Mouse (Mus musculus) kidney, adult 9 months (tissue): ENCODE data around the gene Pbld1.

ENCODE experiments used
- DNase-seq: peaks from one replicate; pipeline ENCODE4 v3.0.0; 2022

Pbld1 gene

DNA sequence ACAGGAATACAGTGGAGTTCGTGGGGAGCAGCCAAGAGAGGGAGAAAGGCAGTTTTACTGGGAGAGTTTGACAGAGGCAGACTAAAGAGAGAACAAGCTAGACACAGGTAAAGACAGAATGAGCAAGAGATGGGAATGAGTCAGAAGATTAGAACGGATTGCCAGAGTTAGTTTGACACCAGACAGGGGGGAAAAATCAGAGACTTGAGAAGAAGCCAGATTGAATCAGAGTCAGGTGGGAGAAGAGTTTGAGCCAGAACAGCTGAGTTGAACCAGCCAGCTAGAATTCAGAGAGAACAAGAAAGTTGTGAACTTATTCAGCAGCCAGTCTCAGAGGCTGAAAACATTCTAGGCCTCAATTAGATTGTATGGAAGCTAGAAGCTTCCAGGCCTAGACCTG lies at the start of gene Pbld1:
Gene Pbld1, plus strand, starts transcription at position 301 of the 400 bp plus-strand sequence.
- DNase-seq: no peak

DNA sequence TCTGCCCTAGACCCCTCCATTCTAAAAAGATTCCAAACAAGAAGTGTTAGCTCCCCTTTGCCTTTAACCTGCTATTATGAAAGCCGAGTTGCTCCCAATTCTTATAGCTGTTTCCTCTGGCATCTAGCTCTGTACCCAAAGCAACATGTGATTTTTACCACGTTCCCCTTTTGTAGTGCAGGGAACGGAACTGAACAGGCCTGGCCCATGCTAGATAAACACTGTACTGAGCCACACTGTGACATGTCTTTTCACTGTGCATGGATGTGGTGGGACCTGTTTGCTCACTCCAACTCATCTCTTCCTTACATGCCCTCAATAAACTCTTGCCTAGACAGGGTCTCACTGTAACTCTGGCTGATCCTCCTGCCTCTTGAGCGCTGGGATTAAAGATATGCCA lies 49.7 kb upstream of the Pbld1 start:
- no peak for DNase-seq

DNA sequence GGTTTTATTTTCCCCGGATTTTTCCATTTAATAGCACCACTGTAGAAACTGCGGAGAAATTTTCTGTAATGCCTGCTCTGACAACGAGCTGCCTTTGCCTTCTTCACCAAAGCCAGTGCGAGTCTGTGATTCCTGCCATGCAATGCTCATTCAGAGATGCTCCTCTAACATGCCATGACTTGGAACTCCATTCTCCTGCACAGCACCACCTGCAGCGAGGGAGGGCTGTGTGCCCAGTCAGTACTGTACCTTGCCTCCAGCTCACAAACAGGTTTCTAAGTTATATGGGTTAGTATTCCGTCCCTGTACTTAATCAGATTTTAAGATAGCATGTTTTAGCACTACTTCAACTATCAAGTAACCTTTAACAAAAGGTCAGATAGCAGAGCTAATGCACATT lies 48.4 kb upstream of the Pbld1 start:
- no peak for DNase-seq

DNA sequence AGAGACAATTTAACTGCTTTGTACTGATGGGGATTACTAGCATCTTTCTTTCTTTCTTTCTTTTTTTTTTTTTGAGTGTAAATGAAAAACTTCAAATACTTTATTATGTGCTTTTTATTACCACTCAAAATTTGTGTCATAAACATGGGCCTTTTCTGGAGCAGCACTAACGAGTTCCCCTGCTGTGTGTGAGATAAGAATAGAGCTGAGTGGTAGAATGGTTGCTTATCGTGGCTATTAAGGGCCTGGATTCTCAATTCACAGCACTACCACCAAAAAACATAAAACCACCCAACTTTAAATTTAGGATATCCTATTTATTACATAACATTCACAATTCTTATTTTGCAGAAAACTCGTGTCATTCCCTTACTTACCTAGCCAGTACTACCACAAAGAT lies 46.5 kb upstream of the Pbld1 start:
- no peak for DNase-seq

DNA sequence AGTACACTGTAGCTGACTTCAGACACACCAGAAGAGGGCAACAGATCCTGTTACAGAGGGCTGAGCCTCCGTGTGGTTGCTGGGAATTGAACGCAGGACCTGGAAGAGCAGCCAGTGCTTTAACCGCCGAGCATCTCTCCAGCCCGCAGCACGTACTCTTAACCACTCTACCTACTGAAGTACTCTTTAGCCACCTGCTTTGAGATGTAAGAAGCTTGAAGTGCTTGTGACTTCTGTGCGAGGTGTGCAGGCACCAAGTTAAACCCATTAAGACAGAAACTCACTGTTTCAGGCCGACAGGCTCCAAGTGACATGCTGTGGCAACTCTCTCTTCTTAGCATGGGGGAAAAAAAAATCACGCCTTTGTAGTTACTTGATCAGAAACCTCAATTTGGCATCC lies 45.8 kb upstream of the Pbld1 start:
- no peak for DNase-seq

DNA sequence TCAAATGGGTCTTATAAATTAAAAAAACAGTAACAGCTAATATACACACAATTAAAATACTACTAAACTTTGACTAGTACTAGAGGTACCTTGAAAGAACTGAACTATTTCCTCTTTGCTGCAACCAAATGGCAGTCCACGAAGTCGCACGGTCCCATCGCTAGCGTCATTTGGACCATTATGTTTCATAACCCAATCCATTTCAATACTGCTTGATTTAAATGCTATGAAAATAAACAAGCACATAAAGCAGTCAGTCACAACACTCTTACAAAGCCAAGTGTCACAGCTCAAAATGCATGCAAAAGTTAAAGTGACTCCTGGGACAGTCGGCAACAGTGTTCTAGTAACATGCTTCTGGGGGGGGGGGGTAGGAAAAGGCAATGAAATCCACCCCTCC lies 40.7 kb upstream of the Pbld1 start:
- no peak for DNase-seq

DNA sequence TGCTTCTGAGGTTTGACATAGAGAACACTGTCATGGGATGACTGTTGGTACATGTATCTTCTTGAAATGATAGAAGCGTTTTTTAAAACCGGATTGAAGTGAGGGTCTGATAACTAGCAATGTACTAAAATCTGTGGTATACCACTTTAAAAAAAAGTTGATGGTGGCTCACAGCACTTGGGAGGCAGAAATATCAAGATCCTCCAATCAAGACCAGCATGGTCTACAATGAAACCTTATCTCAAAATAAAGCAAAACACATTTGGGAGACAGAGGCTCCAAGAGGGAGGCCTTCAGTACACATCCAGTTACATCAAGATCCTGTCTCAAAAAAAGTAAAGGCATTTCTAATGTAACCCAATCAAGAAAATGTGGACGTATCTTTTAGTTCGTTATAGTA lies 38.3 kb upstream of the Pbld1 start:
- no peak for DNase-seq

DNA sequence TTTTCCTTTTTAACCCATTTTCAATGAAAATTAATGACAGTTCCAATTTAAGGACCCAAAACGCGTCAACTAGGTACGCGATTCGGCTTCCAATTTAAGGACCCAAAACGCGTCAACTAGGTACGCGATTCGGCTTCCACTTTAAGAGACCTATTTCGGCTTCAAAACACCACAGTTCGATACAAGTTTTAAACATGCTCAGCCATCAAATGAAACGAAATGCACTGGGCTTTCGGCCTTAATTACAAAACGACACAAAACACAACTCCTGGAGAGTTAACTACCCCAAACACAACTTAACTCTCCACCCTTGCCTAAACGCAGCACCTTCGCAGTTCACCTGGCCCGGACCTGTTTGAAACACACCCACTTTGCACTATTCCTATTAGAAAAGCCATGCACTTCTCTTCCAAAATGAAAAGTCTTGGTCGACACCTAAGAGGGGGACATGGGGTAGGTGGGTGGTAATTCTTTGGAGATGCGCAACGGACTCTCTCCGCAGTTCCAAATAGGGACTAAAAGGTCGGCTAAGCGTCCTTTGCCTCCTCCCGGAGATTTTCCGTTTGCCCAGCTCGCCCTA lies 37.3 kb upstream of the Pbld1 start:
- DNase-seq: no peak

DNA sequence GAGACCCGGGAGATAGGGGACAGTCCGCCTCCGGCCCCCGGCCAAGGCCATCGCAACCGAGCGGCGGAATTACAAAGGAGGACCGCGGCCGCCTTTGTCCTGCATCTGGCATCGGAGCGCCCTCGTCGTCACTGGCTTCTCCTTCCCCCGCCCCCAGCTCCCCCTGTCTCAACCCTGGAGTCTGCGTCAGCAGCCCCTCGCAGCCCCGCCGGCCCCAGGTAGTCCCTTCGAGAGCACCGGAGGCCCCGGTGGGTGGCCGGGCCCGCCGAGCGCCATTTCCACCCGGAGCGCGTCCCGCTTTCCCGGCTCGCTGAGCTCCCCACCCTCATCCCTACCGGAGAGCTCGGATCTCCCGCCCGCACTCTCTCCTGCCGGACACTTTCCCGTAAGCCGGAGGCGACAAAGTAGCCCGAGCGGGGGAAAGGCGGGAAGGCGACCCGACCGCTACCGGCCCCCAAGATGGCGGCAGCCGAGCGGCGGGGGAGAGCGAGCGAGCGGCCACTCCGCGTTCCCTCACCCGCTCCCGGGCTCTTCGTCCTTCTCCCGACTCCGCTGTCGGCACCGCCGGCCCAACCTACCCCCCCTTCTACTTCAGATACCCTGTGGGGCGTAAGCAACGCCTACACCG lies 36.7 kb upstream of the Pbld1 start:
- peak; percentile 59 for DNase-seq

DNA sequence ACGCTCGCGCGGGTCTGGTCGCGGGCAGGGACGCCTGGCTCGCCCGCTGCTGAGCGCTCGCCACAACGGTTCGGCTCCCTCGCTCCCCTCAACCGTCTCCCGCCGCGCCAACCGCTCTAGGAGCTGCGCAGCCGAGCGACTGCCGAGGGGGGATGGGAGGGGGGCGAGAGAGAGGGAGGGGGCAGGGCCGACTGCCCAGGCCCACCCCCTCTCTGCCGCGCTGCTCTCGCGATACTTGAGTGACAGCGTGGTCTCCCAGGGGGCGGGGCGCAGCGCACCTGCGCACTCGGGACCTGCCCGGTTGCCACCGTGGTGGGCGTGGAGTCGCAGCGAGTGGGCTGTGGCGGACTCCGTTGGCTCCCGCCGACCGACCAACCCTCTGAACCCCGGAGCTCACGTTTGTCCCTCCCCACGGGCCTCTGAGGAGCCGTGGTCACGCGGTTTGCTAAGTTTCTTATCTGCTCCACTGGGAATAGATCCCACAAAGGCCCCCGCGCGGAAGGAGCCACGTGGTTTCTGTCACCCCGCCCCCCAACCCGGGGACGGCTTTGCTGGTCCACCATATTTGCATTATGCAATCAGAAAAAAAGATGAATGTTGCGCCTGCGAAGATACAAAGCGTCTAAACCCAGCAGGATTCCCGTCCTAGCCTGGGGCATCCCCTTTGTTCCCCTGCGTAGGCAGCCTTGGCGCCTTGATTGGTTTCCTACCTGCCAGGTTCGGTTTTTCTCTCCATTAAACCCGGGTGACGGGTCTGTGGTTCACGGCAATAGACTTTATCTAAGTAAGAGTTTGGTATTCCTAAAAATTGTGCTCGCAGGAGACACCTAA lies 36.0 kb upstream of the Pbld1 start, which contains the start of the genes Hnrnph3 and Pbld2:
Gene Hnrnph3, minus strand, starts transcription at position 469 of the 831 bp plus-strand sequence.
Gene Pbld2, plus strand, starts transcription at position 567 of the 831 bp plus-strand sequence.
- peak; percentile 99 for DNase-seq

DNA sequence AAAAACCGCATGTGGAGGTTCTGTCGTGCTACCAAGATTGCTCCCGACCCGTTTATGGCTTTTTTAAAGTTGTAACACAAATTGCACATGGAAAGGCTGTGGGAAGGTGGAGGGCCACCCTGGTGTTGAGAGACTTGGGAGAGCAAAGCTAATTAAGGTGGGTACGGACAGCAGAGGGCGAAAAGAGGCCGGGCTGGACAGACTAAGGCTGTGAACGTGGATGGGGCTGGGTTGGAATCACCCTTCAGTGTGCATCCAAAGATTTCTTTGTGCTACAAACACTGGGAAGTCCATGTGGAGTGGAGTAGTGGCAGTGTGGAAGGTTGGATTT lies 35.4 kb upstream of the Pbld1 start:
- DNase-seq: peak; percentile 84

DNA sequence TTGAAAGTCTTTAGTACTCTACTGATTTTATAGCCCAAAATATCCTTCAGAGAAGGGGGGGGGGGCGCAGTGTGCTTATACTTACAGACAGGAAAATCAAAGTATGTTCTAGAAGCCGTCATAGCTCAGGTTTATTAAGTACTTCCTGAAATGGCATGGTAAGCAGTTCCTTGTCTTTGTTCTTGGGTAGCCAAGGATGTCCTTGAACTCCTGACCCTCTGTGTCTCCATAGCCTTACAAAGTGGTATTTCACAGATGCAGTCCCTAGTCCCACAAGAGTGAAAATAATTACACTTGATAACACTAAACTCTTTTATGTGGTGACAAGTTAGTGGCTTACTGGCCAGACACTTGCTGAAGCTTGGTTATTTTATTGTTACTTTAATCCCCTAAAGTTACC lies 34.9 kb upstream of the Pbld1 start:
- DNase-seq: peak; percentile 41

DNA sequence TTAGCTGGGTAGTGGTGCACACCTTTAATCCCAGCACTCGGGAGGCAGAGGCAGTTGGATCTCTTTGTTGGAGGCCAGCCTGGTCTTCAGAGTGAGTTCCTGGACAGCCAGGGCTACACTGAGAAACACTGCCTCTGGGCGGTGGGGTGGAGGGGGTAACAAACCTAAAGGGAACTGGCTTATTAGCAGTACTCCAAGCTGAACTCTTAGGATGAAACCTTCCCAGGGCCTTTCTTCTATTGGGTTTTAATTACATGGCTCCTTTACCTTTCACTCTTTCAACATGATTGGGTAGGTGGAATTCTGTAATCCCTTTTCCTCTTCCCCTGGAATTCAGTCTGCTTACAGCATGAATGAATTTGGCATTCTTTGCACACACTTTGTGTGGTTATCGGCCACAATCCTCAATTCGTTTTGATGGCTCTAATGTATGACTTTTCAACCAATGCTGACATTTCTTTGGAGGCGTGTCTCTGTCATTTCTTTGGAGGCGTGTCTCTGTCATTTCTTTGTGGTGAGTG lies 34.4 kb upstream of the Pbld1 start:
- no peak for DNase-seq

DNA sequence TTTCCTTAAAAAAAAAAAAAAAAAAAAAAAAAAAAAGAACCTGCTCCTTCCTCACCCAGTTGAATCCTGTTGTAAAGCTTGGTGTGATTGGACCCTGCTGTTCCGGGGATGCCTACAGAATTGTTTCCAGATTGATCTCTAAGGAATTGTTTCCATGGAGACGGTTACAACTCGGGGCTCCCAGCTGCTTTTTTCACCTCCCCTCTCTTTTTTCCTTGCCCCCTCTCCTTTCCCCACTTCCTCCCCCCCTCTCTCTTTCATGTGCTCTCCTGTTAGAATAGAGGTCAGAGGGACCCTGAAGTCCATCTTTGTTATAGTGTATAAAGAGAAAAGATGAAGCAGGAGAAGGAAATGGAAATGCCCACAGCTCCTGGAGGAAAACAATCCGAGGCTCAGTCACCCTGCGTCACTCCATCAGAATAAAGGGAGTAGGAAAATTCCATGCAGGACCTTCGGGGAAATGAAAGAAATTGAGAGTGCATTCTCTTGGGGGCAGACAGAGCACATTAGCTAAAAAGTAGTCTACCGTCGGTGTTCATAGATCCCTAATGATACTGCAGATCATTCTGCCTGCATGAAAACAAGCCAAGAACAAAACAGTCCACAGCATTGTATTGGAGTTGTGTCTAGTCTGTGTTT lies 33.7 kb upstream of the Pbld1 start:
- DNase-seq: no peak

DNA sequence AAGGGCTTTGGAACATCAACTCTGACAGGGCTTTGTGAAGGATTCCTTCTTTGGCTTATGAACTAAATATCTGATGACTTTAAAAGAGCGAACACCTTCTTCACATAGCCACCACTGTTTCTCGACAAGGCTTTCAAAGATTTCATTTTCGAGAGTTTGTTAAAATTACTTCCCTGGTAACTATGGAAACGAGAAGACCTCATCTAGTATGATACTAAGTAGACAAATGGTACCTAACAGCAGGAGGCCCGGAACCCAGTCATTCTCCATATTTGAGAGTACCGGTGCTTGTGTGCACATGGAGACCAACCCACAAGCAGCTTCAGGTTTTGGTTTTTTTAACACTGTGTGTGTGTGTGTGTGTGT lies 33.2 kb upstream of the Pbld1 start:
- no peak for DNase-seq

DNA sequence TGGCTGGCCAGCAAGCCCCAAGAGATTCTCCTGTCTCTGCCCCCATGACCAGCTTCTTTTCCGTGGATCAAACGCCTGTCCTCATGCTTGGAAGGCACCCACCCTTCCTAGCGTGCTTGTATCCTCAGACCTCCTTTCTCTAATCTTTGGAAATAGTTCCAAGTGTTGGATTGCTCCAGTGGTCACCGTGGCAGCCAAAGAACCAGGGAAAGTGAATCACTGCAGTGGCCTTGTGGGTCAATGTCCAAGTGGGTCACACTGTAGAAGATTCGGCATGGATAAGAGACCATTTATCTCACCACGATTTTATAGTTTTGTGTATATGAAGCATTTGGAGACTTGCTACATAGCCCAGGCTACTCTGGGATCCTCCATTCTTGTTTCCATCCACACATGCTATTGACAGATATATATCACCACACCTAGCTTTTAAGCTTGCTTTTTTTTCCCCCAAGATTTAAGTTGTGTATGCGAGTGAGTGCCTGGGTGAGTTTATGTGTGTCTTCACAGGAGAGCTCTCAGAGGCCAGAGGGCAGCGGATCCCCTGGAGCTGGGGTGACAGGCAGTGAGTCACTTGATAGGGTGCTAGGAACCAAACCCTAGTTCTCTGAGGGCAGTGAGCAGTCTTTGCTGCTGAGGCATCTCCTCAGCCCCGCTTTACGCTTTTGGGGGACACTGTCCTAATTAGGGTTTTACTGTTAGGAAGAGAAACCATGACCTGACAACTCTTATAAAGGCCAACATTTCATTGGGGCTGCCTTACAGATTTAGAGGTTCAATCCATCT lies 32.4 kb upstream of the Pbld1 start:
- DNase-seq: no peak

DNA sequence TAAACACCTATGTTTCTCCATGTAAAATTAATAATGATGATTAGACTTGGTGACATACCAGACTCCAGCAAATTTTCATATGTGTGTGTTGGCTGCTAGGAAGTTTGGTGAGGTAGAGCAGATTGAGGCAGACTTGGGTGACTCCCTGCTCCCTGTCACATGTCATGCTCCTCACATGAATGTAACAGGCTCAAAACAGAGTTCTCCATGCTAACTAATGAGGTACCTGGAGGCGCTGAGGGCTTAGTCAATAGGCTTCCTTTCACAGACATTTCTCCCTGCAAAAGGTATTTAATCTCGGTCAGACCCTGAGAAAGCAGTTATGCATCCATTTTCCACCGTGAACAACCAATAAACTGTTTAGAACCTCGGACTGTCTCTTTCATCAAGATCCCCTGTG lies 31.6 kb upstream of the Pbld1 start:
- DNase-seq: no peak

DNA sequence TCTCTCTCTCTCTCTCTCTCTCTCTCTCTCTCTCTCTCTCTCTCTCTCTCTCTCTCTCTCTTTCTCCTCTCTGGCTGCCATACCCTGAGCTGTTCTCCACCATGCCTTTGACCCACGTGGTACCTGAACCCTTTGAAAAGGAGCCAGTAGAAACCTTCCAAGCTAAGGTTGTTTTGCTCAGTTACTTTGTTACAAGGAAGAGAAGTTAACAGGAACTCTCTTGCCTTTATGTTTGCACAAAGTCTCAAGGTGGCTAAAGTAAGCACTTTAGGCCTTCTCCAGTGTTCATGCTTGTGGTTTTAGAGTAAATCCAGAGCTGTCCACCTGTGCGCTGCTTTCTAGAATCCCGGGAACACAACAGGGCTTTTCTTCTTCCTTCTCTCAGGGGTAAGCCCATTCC lies 27.7 kb upstream of the Pbld1 start:
- no peak for DNase-seq

DNA sequence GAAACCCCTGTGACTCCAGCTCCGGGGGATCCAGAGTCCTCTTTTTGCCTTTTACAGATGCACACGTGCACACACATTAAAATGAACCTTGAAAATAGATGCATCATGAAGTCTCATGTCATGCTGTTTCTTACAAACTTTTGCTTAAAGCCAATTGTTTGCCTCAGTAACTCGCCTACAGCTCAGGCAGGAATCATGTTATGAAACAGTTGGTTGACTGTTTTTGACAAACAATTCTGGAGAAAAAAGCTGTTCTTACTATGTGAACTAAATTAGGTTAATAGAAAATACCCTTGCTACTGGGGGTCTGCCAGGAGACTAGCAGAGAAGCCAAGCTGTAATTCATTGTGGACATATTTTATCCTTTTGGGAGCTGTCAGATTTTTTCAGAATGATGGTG lies 27.0 kb upstream of the Pbld1 start:
- no peak for DNase-seq

DNA sequence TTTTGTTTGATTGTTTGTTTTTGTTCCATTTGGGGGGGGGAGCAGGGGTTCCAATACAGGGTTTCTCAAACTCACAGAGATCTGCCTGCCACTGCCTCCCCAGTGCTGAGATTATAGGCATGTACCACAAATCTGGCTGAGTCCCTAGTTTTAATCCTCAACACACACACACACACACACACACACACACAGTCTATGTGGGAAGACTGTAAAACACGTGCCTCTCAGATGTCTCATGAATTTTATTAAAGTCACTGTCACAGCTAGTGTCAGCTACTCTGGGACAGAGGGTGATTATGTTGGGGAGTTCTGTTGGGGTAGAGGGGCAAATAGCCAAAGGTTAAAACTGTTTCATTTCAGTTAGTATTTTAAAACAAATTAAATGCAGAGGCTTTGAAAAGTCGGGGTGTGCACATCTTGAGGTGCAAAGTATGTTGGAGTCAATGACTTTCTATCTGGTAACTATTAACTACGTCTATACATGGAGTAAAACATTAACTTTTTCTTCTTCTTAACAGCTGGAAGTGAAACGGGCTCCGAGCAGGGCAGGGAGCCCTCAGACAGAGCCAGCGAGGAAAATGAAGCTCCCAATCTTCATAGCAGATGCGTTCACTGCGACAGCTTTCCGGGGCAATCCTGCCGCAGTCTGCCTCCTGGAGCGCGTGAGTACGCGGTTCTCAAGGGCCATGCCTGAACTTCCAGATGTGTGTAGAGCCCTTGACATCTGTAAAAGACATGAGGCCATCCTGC lies 21.2 kb upstream of the Pbld1 start:
- DNase-seq: peak; percentile 47

DNA sequence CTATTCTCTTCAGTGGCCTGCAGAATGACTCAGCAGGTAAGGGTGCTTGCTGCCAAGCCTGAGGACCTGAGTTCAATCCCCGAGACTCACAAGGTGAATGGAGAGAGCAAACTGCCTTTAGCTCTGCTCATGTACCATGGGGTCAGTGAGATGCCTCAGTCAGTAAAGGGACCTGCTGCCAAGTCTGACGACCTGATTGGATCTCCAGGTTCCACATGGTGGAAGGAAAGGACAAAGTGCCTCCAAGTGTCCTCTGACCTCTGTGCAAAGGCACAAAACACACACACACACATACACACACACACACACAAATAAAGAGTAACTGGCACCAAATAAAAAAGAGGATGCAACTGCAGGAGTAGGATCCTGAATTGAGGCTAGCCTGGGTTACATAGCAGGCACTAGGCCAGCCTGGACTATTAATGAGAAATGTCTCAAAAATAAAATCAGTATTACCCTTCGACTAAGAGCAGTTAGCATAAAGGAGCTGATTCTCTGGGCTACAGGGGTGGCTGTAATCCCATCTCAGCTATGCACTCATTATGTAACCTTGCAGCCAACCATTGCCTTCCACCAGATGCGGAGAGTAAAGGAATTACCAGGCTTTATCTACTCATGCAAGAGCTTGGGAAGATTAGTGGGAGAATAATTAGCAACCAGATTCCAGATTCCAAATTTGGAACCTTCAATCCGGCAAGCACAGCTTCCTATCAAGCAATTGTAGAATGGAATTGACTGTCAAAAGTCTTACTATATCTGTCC lies 19.9 kb upstream of the Pbld1 start:
- DNase-seq: peak; percentile 62
